Mouse (Mus musculus): ENCODE data around the gene Mrps6.

The Mrps6 gene

GRCm38 (mm10) chr16:92127226-92127625 lies 69.2 kb downstream of the Mrps6 start:
- DNase-seq = no peak

GRCm38 (mm10) chr16:92127666-92128065 lies 69.6 kb downstream of the Mrps6 start:
- no peak for DNase-seq

- no peak for DNase-seq
These were observed 71.8 kb downstream of the Mrps6 start for GRCm38 (mm10) chr16:92129843-92130242.

- DNase-seq = no peak
These were observed 74.4 kb downstream of the Mrps6 start for GRCm38 (mm10) chr16:92132511-92132910.

GRCm38 (mm10) chr16:92134148-92134764 lies 76.2 kb downstream of the Mrps6 start:
- DNase-seq = no peak

- DNase-seq = no peak
These were observed 78.2 kb downstream of the Mrps6 start for GRCm38 (mm10) chr16:92136275-92136674.

GRCm38 (mm10) chr16:92139386-92140261 lies 81.6 kb downstream of the Mrps6 start:
- no peak for DNase-seq

- no peak for DNase-seq
These were observed 82.3 kb downstream of the Mrps6 start for GRCm38 (mm10) chr16:92140328-92140727.

GRCm38 (mm10) chr16:92141021-92141420 lies 83.0 kb downstream of the Mrps6 start:
- no peak for DNase-seq

- no peak for DNase-seq
These were observed 84.4 kb downstream of the Mrps6 start for GRCm38 (mm10) chr16:92142426-92143012.

GRCm38 (mm10) chr16:92147631-92148366 lies 89.7 kb downstream of the Mrps6 start:
- DNase-seq = no peak

GRCm38 (mm10) chr16:92148367-92148728 lies 90.3 kb downstream of the Mrps6 start:
- no peak for DNase-seq

- DNase-seq = no peak
These were observed 92.9 kb downstream of the Mrps6 start for GRCm38 (mm10) chr16:92150975-92151374.

GRCm38 (mm10) chr16:92158021-92158455 lies 100.0 kb downstream of the Mrps6 start:
- peak; percentile 40 for DNase-seq

- DNase-seq = peak; percentile 61
These were observed 100.5 kb downstream of the Mrps6 start for GRCm38 (mm10) chr16:92158461-92159091.

- DNase-seq = no peak
These were observed 101.0 kb downstream of the Mrps6 start for GRCm38 (mm10) chr16:92159114-92159513.

Measured in kidney, adult 9 months (tissue).